Mouse (Mus musculus) lung, embryonic 16.5 days (tissue): ENCODE data around the gene Apol8. TPM values are rescaled to one million over a fixed set of nuclear protein-coding genes. Genes with fewer than 3 reads are reported as not detected.

Experiments used
- ATAC-seq: fragments of 200-750 bp; cut with Nextera tagmentation; 2 replicates; pipeline ENCODE4 v1.8.0; 2017; ENCODE audit warnings: low read depth, mild to moderate bottlenecking, moderate library complexity
- H3K27ac ChIP-seq: fragments of 300-500 bp; sonication (generic); 2 replicates; pipeline ENCODE4 v1.5.1; 2014; ENCODE audit warnings: mild to moderate bottlenecking, control low read depth, low read length
- H3K27me3 ChIP-seq: fragments of 300-500 bp; sonication (generic); 2 replicates; pipeline ENCODE4 v1.6.1; 2014; ENCODE audit warnings: low read depth, low read length, mixed read lengths; ENCODE audit not compliant: control insufficient read depth, insufficient read depth
- H3K36me3 ChIP-seq: fragments of 300-500 bp; sonication (generic); 2 replicates; pipeline ENCODE4 v1.6.1; 2014; ENCODE audit warnings: low read length; ENCODE audit not compliant: control insufficient read depth, insufficient read depth
- H3K4me1 ChIP-seq: fragments of 300-500 bp; sonication (generic); replicated peaks from 2 replicates; pipeline ENCODE4 v1.6.1; 2014; ENCODE audit warnings: low read length, mixed read lengths; ENCODE audit not compliant: control insufficient read depth, insufficient read depth
- H3K4me2 ChIP-seq: fragments of 300-500 bp; sonication (generic); 2 replicates; pipeline ENCODE4 v1.6.1; 2014; ENCODE audit warnings: low read depth, low read length, control low read depth
- H3K4me3 ChIP-seq: fragments of 300-500 bp; sonication (generic); 2 replicates; pipeline ENCODE4 v1.5.1; 2014; ENCODE audit warnings: mild to moderate bottlenecking, low read length, control low read depth
- H3K9ac ChIP-seq: fragments of 300-500 bp; sonication (generic); 2 replicates; pipeline ENCODE4 v1.6.1; 2014; ENCODE audit warnings: low read length, control low read depth
- H3K9me3 ChIP-seq: fragments of 300-500 bp; sonication (generic); 2 replicates; pipeline ENCODE4 v1.6.1; 2016; ENCODE audit warnings: low read length; ENCODE audit not compliant: control insufficient read depth
- WGBS: fragments of 180-500 bp; shearing (Covaris S2); extraction: QIAGEN DNeasy Blood & Tissue Kit; methylation state at CpG from one replicate; pipeline ENCODE4 v1.1.7; 2014; 5-methylcytosine and 5-hydroxymethylcytosine counted together
- polyA plus RNA-seq: library from polyadenylated mRNA; unstranded; fragments of >200 nt; fragmentation: Nextera tagmentation; extraction: Ambion mirVana; gene quantifications from 2 replicates; pipeline ENCODE4 v1.2.1, GENCODE M21; 2015

The Apol8 gene
- polyA plus RNA-seq, result 0.10 and 0.20 TPM in 2 replicates

- WGBS, result 6% methylated on average over 9 of the region's 9 CpGs
- no peak for ATAC-seq
- H3K27me3 ChIP-seq, result no peaks in the 10 kb centered on the region
- no peak within 1 kb of the TSS for H3K9ac ChIP-seq
- H3K9me3 ChIP-seq, result no peaks in the 10 kb centered on the region
- peaks cover 15% of the 10 kb centered on the region for H3K36me3 ChIP-seq
- H3K4me2 ChIP-seq, result no peak within 1 kb of the TSS
- H3K4me1 ChIP-seq, result no peaks in the 10 kb centered on the region
- H3K27ac ChIP-seq, result no peak within 1 kb of the TSS
- H3K4me3 ChIP-seq, result no peak within 1 kb of the TSS
These were observed at the start of gene Apol8 for GRCm38 (mm10) chr15:77756848-77757247. Gene Apol8 (minus strand): TSS chr15:77757003.

- ATAC-seq, result no peak
- H3K9ac ChIP-seq, result no peak overlapping the region; the same call in 1 of the 2 replicates
- no peaks in the 10 kb centered on the region for H3K27me3 ChIP-seq
- peaks cover 47% of the 10 kb centered on the region for H3K36me3 ChIP-seq
- peaks cover 37% of the 10 kb centered on the region for H3K4me1 ChIP-seq
- H3K4me2 ChIP-seq, result no peak overlapping the region
- 84% methylated on average over 4 of the region's 4 CpGs for WGBS
- H3K9me3 ChIP-seq, result no peaks in the 10 kb centered on the region
- peak overlapping the region; percentile 60 for H3K27ac ChIP-seq
- H3K4me3 ChIP-seq, result no peak overlapping the region
These were observed 48.9 kb upstream of the Apol8 start for GRCm38 (mm10) chr15:77805657-77806056.

- WGBS, result 61% methylated on average over 9 of the region's 9 CpGs
- H3K4me3 ChIP-seq, result no peak overlapping the region
- no peaks in the 10 kb centered on the region for H3K27me3 ChIP-seq
- no peaks in the 10 kb centered on the region for H3K9me3 ChIP-seq
- H3K36me3 ChIP-seq, result peaks cover 46% of the 10 kb centered on the region
- H3K4me1 ChIP-seq, result peaks cover 43% of the 10 kb centered on the region
- ATAC-seq, result no peak
- peak overlapping the region; percentile 33; the same call in 1 of the 2 replicates for H3K27ac ChIP-seq
- H3K4me2 ChIP-seq, result no peak overlapping the region
- H3K9ac ChIP-seq, result no peak overlapping the region; the same call in 1 of the 2 replicates
These were observed 48.1 kb upstream of the Apol8 start for GRCm38 (mm10) chr15:77804949-77805348.

- ATAC-seq, result no peak
- Histone ChIP-seq H3K27ac (peak overlapping the region; percentile 34; the same call in 1 of the 2 replicates), H3K4me3 (no peak overlapping the region), H3K27me3 (no peaks in the 10 kb centered on the region), H3K9ac (no peak overlapping the region), H3K9me3 (no peaks in the 10 kb centered on the region), H3K4me2 (no peak overlapping the region), H3K36me3 (peaks cover 46% of the 10 kb centered on the region), H3K4me1 (peaks cover 48% of the 10 kb centered on the region)
- 79% methylated on average over 6 of the region's 6 CpGs for WGBS
These were observed 47.7 kb upstream of the Apol8 start for GRCm38 (mm10) chr15:77804460-77804859.

- H3K4me2 ChIP-seq, result no peak overlapping the region
- WGBS, result 56% methylated on average over 3 of the region's 3 CpGs
- ATAC-seq, result no peak
- no peak overlapping the region for H3K4me3 ChIP-seq
- no peak overlapping the region for H3K9ac ChIP-seq
- H3K27me3 ChIP-seq, result no peaks in the 10 kb centered on the region
- no peaks in the 10 kb centered on the region for H3K9me3 ChIP-seq
- H3K36me3 ChIP-seq, result peaks cover 43% of the 10 kb centered on the region
- H3K27ac ChIP-seq, result peak overlapping the region; percentile 43
- peaks cover 55% of the 10 kb centered on the region for H3K4me1 ChIP-seq
These were observed 46.9 kb upstream of the Apol8 start for GRCm38 (mm10) chr15:77803747-77804146.

GRCm38 (mm10) chr15:77802992-77803391 lies 46.2 kb upstream of the Apol8 start:
- Histone ChIP-seq H3K4me1 (peaks cover 63% of the 10 kb centered on the region), H3K9ac (no peak overlapping the region), H3K27me3 (no peaks in the 10 kb centered on the region), H3K27ac (peak overlapping the region; percentile 43; the same call in 1 of the 2 replicates), H3K9me3 (no peaks in the 10 kb centered on the region), H3K4me3 (no peak overlapping the region), H3K4me2 (no peak overlapping the region), H3K36me3 (peaks cover 41% of the 10 kb centered on the region)
- no peak for ATAC-seq
- 69% methylated on average over 4 of the region's 4 CpGs for WGBS

- peaks cover 61% of the 10 kb centered on the region for H3K4me1 ChIP-seq
- no peak for ATAC-seq
- H3K27me3 ChIP-seq, result no peaks in the 10 kb centered on the region
- no peak overlapping the region for H3K4me3 ChIP-seq
- peak overlapping the region; percentile 98 for H3K27ac ChIP-seq
- H3K9me3 ChIP-seq, result no peaks in the 10 kb centered on the region
- no peak overlapping the region for H3K4me2 ChIP-seq
- H3K36me3 ChIP-seq, result peaks cover 28% of the 10 kb centered on the region
- H3K9ac ChIP-seq, result no peak overlapping the region
- 39% methylated on average over 4 of the region's 4 CpGs for WGBS
These were observed 44.4 kb upstream of the Apol8 start for GRCm38 (mm10) chr15:77801188-77801587.

- peak; percentile 71 for ATAC-seq
- Histone ChIP-seq H3K9ac (no peak overlapping the region), H3K4me3 (no peak overlapping the region), H3K4me1 (peaks cover 56% of the 10 kb centered on the region), H3K27ac (peak overlapping the region; percentile 98), H3K36me3 (peaks cover 28% of the 10 kb centered on the region), H3K27me3 (no peaks in the 10 kb centered on the region), H3K4me2 (no peak overlapping the region), H3K9me3 (no peaks in the 10 kb centered on the region)
These were observed 43.7 kb upstream of the Apol8 start for GRCm38 (mm10) chr15:77800511-77800910.

- 72% methylated on average over 8 of the region's 8 CpGs for WGBS
- H3K4me3 ChIP-seq, result no peak overlapping the region
- H3K4me2 ChIP-seq, result no peak overlapping the region
- H3K27ac ChIP-seq, result peak overlapping the region; percentile 98
- H3K9me3 ChIP-seq, result no peaks in the 10 kb centered on the region
- H3K36me3 ChIP-seq, result peaks cover 27% of the 10 kb centered on the region
- no peaks in the 10 kb centered on the region for H3K27me3 ChIP-seq
- peaks cover 51% of the 10 kb centered on the region for H3K4me1 ChIP-seq
- H3K9ac ChIP-seq, result peak overlapping the region; percentile 54
- no peak for ATAC-seq
These were observed 43.0 kb upstream of the Apol8 start for GRCm38 (mm10) chr15:77799491-77800474.
